Mouse (Mus musculus) mouse embryonic stem cell (cell line): ENCODE measurements around the gene Lhx5.

Experiments
- in situ Hi-C, 2 experiments: fragments of 300-500 bp; cut with MboI; formaldehyde crosslinking; loops; 1 replicate in 1 of 2; 3 replicates in 1 of 2; pipeline ENCODE4 v1.14.3; 2019 to 2020; ENCODE audit warnings: low sequenced_read_pairs in 2 of 2, low pct_unique_long_range_greater_than_20kb in 1 of 2, mixed read lengths in 1 of 2; ENCODE audit not compliant: unreplicated experiment in 1 of 2

Lhx5 gene

GRCm38 (mm10) chr5:120431649-120432485, at the start of gene Lhx5:
Lhx5 (plus strand) TSS chr5:120431699.
- in situ Hi-C loops: loop anchor here in 1 of 2 experiments (5.0 to 25.0 kb wide), 2 partner anchors 595 to 770 kb away; partner anchors contain the start of gene Tbx3

- in situ Hi-C loops: no loop called here
These were observed 45.1 kb upstream of the Lhx5 start for GRCm38 (mm10) chr5:120386361-120386760.

GRCm38 (mm10) chr5:120388765-120389164, 42.7 kb upstream of the Lhx5 start:
- in situ Hi-C loops: no loop called here

GRCm38 (mm10) chr5:120389973-120390372, 41.5 kb upstream of the Lhx5 start:
- in situ Hi-C loops: no loop called here

- in situ Hi-C loops: no loop called here
These were observed 37.4 kb upstream of the Lhx5 start for GRCm38 (mm10) chr5:120393871-120394667.

- in situ Hi-C loops: no loop called here
These were observed 33.5 kb upstream of the Lhx5 start for GRCm38 (mm10) chr5:120397988-120398387.

GRCm38 (mm10) chr5:120404831-120405591, 26.5 kb upstream of the Lhx5 start:
- in situ Hi-C loops: no loop called here

- in situ Hi-C loops: no loop called here
These were observed 22.6 kb upstream of the Lhx5 start for GRCm38 (mm10) chr5:120408933-120409332.

GRCm38 (mm10) chr5:120409385-120410378, 21.8 kb upstream of the Lhx5 start:
- in situ Hi-C loops: no loop called here

GRCm38 (mm10) chr5:120413436-120413835, 18.1 kb upstream of the Lhx5 start:
- in situ Hi-C loops: no loop called here

GRCm38 (mm10) chr5:120420106-120420505, 11.4 kb upstream of the Lhx5 start:
- in situ Hi-C loops: no loop called here

- in situ Hi-C loops: no loop called here
These were observed 7.5 kb upstream of the Lhx5 start for GRCm38 (mm10) chr5:120424039-120424438.

- in situ Hi-C loops: loop anchor here in 1 of 2 experiments (25.0 kb wide), 1 partner anchor 762 kb away; the partner anchor contains the start of gene Tbx3
These were observed 6.8 kb upstream of the Lhx5 start for GRCm38 (mm10) chr5:120424657-120425056.

GRCm38 (mm10) chr5:120425711-120426110, 5.8 kb upstream of the Lhx5 start:
- in situ Hi-C loops: loop anchor here in 1 of 2 experiments (25.0 kb wide), 1 partner anchor 763 kb away; the partner anchor contains the start of gene Tbx3

GRCm38 (mm10) chr5:120426572-120426971, 4.9 kb upstream of the Lhx5 start:
- in situ Hi-C loops: loop anchor here in 1 of 2 experiments (25.0 kb wide), 1 partner anchor 764 kb away; the partner anchor contains the start of gene Tbx3

- in situ Hi-C loops: loop anchor here in 1 of 2 experiments (25.0 kb wide), 1 partner anchor 765 kb away; the partner anchor contains the start of gene Tbx3
These were observed 4.0 kb upstream of the Lhx5 start for GRCm38 (mm10) chr5:120427451-120427938.
